Mouse (Mus musculus) gastrocnemius, postnatal 4 days (tissue): ENCODE results near the gene Brd1. TPM values are rescaled to one million over a fixed set of nuclear protein-coding genes. Genes with fewer than 3 reads are reported as not detected.
A peak's percentile ranks its signal among the peaks of the same experiment; 100 is the strongest.
"Not testable (repeated sequence)": the region's sequence is repeated elsewhere in the genome, so short reads cannot be mapped to it uniquely, and the experiment has no call there.

ENCODE experiments used
- DNase-seq, 2 experiments: peaks; one replicate each; pipeline ENCODE4 v3.0.0; 2021 to 2022; ENCODE audit warnings: low spot score in 2 of 2, mixed read lengths in 2 of 2
- long read RNA-seq, 2 experiments: library from polyadenylated mRNA; stranded (forward); transcript quantifications; one replicate each; pipeline ENCODE4 v2.0.0; 2021
- total RNA-seq, 2 experiments: library from RNA; stranded (reverse); gene quantifications; 2 replicates each; pipeline ENCODE4 v1.2.3; 2021

The Brd1 gene
- total RNA-seq, result 10 to 100 TPM; 39.5 to 44.5 TPM
- long read RNA-seq, experiment 1, partial matches to known transcripts, result 11 of 26 reads
- long read RNA-seq, experiment 1, other reads (novel, unspliced or antisense), result 15 of 26 reads
- long read RNA-seq, experiment 2, full-length matches to known transcripts, result 3 of 32 reads
- long read RNA-seq, experiment 2, partial matches to known transcripts, result 17 of 32 reads
- long read RNA-seq, experiment 2, other reads (novel, unspliced or antisense), result 12 of 32 reads

- peak; percentile 81 to 84 for DNase-seq
Observed at GRCm38 (mm10) chr15:88733834-88734571, at the start of gene Brd1. Gene Brd1 (minus strand): TSS chr15:88734233.

GRCm38 (mm10) chr15:88774630-88775029 is 40.6 kb upstream of the Brd1 start:
- DNase-seq, result not testable (repeated sequence)

GRCm38 (mm10) chr15:88768537-88768936 is 34.5 kb upstream of the Brd1 start:
- no peak for DNase-seq

GRCm38 (mm10) chr15:88766139-88766538 is 32.1 kb upstream of the Brd1 start:
- not testable (repeated sequence) for DNase-seq

- DNase-seq, result no peak
Observed at GRCm38 (mm10) chr15:88761551-88761950, 27.5 kb upstream of the Brd1 start.

- no peak for DNase-seq
Observed at GRCm38 (mm10) chr15:88758061-88758460, 24.0 kb upstream of the Brd1 start.

GRCm38 (mm10) chr15:88755761-88756160 is 21.7 kb upstream of the Brd1 start:
- DNase-seq, result no peak

GRCm38 (mm10) chr15:88754896-88755295 is 20.9 kb upstream of the Brd1 start:
- no peak for DNase-seq

GRCm38 (mm10) chr15:88752403-88752733 is 18.3 kb upstream of the Brd1 start:
- no peak for DNase-seq

GRCm38 (mm10) chr15:88751564-88752402 is 17.8 kb upstream of the Brd1 start, which contains the start of gene Zbed4:
Gene Zbed4 (plus strand): TSS chr15:88751660.
- peak; percentile 20 to 48 for DNase-seq

- peak; percentile 92 to 98 for DNase-seq
Observed at GRCm38 (mm10) chr15:88750677-88751563, 16.9 kb upstream of the Brd1 start.

- no peak for DNase-seq
Observed at GRCm38 (mm10) chr15:88750032-88750431, 16.0 kb upstream of the Brd1 start.

- not testable (repeated sequence) for DNase-seq
Observed at GRCm38 (mm10) chr15:88749617-88750016, 15.6 kb upstream of the Brd1 start.

- no peak for DNase-seq
Observed at GRCm38 (mm10) chr15:88745926-88746325, 11.9 kb upstream of the Brd1 start.

GRCm38 (mm10) chr15:88745347-88745746 is 11.3 kb upstream of the Brd1 start:
- DNase-seq, result no peak

GRCm38 (mm10) chr15:88743371-88743770 is 9.3 kb upstream of the Brd1 start:
- not testable (repeated sequence) for DNase-seq

GRCm38 (mm10) chr15:88741366-88741765 is 7.3 kb upstream of the Brd1 start:
- DNase-seq, result no peak

- DNase-seq, result no peak
Observed at GRCm38 (mm10) chr15:88738466-88738865, 4.4 kb upstream of the Brd1 start.

GRCm38 (mm10) chr15:88736166-88736565 is 2.1 kb upstream of the Brd1 start:
- DNase-seq, result no peak

GRCm38 (mm10) chr15:88733041-88733751 is 837 bp downstream of the Brd1 start:
- DNase-seq, result peak; percentile 68 to 75
